Mouse (Mus musculus) adrenal gland, adult 18-20 months (tissue): ENCODE results near the gene Henmt1. TPM values are rescaled to one million over a fixed set of nuclear protein-coding genes. Genes with fewer than 3 reads are reported as not detected.

ENCODE experiments used
- DNase-seq, 2 experiments: peaks; one replicate each; pipeline ENCODE4 v3.0.0; 2021 to 2022; ENCODE audit warnings: low spot score in 2 of 2
- long read RNA-seq, 2 experiments: library from polyadenylated mRNA; stranded (forward); transcript quantifications; one replicate each; pipeline ENCODE4 v2.0.0; 2021
- total RNA-seq, 2 experiments: library from RNA; stranded (reverse); gene quantifications; 1 replicate in 1 of 2; 2 replicates in 1 of 2; pipeline ENCODE4 v1.2.3; 2021

Henmt1 gene
- not detected for total RNA-seq
- long read RNA-seq, experiment 1 = 0 reads
- long read RNA-seq, experiment 2 = 0 reads

DNA sequence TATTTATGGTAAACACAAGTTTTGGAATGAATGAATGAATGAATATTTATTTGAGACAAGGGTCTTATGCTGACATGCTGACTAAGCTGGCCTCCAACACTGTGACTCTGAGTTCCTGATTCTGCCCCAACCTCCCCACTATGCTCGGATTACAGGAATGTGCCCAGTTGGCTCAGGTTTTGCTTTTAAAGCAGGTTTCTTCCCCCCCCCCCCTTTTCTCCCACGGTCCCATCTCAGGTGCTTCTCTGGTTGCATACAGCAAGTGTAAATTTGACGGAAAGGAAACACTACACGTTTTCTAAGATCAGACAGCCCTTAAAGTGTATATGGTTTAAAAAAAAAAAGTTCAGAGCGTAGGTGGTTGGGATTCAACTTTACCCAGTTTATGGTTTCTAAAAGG lies at the start of gene Henmt1:
Gene Henmt1 (plus strand): TSS at position 301 of the 400 bp plus-strand sequence.
- no peak for DNase-seq

DNA sequence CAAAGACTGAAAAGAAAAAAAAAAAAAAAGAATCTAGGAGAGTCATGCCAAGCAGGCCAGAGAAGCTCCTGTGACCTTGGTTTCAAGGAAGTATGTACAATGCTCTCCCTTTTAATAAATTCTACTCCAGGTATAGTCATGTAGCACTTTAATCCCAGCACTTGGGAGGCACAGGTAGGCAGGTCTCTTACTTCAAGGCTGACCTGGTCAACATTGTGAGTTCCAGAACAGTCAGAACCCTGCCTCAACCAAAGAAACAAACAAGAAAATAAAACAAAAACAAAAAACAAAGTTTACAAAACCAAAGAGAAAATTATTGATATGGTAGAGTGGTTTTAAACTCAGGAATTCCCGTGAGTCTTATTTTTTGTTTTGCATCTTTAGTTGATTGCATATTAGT lies 49.8 kb upstream of the Henmt1 start, which contains the start of gene Fndc7:
Gene Fndc7 (minus strand): TSS at position 101 of the 400 bp plus-strand sequence.
- no peak for DNase-seq

DNA sequence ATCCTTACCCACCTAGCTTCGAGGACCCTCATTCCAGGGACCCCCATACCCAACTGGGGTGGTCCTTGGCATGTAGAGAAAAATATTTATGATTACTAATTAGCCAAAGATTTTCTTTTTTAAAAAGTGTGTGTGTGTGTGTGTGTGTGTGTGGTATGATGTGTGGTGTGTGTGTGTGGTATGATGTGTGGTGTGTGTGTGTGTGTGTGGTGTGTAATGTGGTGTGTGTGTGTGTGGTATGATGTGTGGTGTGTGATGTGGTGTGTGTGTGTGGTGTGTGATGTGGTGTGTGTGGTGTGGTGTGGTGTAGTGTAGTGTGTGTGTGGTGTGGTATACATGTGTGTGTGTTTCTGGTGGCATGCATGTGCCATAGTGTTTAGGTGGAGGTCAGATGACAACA lies 47.6 kb upstream of the Henmt1 start:
- DNase-seq = no peak

DNA sequence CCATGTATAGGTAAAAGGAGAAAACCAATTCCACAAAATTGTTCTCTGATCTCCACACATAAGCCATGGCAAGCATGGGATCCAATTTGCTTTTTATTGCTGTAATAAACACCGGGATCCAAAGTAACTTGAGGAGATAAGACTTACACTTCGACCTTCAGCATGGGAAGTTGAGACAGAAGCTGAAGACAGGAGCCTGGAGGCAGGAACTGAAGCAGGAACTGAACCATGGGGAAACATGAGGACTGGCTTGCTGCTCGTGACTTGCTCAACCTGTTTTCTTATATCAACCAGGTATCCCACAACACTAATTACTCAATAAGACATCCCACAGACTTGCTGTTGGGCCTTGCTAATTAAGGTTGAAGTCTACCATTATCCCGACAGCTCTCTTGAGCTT lies 46.8 kb upstream of the Henmt1 start:
- DNase-seq = no peak

DNA sequence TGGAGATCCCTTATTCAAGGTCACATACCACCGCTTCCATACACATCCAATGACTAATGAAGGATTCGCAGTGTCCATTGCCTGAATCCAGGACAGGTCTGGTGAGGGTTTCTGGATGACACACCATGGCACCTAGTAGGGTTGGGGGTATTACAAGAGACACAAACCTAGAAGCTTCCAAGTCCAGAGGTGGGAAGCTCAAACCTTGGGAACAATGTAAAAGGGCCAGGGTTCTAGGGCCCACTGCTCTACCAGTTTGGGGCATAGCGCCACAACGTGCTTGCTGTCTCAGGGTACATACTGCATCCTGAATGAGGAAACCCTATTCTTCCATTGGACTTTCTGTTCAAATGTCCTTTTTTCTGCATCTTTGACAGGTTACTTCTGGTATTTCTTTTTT lies 41.0 kb upstream of the Henmt1 start:
- no peak for DNase-seq

DNA sequence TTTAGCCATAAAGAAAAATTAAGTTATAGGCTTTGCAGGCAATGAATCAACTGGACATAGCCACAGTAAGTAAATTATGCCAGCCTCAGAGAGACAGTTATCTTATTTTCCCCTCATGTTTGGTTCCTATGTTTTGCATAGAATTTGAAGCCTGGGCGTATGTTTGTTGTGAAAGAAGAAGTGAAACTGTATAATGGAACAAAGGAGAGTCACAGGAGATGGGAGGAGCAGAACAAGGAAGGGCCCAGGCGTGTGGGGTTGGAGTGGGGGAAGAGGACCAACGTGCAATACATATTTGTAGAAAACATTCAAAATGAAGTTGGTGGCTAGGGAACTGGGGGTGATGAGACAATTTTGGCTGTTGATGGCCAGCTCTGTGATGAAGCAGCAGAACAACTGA lies 39.5 kb upstream of the Henmt1 start:
- no peak for DNase-seq

DNA sequence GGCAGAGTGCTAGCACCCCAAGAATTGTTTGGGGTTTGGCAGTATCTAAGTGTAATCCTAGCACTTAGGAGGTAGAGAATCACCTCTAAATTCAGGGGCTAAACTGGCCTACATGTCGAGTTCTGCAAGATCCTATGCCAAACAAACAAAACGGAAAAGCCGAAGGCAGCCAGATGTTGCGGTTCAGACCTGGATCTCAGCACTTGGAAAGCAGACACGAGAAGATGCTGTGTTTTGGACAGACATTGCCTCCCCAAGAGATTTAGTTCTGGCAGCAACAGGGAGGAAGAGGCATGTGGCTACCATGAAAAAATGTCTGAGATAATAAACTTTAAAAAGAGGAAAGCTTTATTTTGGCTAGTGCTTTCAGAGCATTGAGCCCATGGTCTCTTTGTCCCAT lies 39.0 kb upstream of the Henmt1 start:
- DNase-seq = no peak

DNA sequence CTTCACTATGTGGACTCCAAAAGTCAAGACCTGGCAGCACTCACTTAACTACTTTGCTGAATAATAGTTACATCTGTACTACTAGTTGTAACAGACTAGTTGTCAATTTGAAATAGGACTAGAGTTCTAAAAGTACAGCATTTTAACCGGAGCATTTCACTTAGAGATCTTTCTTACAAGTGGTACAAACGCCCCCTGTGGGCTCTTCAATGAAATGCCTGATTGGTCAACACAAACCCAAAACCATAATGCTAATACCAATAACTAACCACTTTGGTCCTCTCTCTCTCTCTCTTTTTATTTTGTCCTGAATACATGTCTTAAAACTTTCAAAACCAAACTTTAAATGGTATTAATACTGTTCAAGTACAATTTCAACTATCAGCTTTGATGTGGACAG lies 37.6 kb upstream of the Henmt1 start:
- DNase-seq = no peak

DNA sequence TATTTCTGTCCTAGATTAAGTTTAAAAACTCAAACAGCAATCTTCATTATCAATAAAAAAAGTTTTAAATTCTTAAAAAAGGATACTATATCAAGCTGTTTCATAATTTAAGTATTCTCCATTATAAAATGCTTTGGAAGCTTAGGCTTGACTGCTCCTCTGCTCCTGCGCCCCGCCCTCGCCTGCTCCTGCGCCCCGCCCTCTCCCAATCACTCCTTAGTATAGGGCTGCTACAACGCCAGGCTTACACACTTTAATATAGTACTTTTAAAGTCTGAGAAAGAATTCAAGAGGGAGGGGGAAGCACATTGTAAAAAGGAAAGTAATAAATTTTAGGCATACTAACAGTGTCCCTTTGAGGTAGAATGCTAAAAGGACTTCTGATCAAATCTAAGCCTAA lies 36.7 kb upstream of the Henmt1 start:
- no peak for DNase-seq

DNA sequence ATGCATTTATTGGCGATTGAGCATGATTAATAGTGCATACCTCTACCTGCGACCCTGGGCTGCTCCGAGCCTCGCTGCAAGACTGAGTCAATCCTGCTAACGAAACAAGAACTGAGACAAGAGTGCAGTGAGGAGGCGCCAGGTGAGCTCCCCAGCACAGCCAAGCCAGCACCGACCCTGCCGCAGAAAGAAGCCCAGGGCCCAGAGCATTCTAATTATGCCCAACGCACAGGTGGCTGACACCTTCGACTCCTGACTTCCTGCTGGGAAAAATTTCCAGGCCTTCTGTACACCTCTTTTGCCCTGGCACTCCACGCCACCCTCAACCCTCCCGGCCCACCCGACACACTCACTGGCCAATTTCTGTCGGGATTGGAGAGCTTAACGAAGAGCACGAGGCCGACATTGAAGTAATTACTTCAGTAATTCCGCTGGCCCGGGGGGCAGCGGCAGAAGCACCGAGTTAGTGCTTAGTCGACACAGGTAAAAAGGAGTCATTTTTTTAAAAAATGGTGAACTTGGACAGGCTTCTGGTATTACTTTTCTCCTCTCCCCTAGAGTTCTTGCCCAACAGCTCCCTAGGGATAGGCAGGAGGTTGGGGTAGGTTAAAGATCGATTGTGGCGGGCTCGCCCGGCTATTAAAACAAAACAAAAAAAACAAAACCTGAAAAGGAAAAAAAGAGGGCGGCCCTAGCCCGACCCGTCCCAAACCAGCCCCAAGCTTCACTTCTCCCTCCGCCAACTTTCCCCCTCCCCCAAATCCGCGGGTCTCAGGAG lies 29.2 kb upstream of the Henmt1 start:
- peak; percentile 22 to 24 for DNase-seq

DNA sequence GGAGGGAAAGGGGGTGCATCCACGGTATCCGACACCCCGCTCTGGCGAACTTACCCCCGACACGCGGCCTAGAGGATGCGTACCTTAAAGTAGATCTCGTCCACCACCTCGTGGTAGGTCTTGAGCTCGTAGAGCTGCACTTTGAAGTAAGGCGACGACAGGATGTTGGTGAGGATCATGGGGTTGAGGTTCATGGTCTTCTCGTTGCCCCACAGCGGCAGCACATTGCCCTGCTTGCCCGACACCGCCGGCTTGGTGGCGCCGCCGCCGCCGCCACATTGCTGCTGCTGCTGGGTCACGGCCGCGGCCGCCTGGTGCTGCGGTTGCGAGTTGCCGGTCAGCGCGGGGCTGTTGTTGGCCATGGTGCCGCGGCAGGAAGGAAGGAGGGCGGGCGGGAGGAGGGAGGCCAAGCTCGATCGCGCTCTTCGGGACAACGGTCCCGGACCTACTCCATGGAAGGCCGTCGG lies 28.6 kb upstream of the Henmt1 start:
- peak in 1 of 2 experiments; percentile 57 for DNase-seq

DNA sequence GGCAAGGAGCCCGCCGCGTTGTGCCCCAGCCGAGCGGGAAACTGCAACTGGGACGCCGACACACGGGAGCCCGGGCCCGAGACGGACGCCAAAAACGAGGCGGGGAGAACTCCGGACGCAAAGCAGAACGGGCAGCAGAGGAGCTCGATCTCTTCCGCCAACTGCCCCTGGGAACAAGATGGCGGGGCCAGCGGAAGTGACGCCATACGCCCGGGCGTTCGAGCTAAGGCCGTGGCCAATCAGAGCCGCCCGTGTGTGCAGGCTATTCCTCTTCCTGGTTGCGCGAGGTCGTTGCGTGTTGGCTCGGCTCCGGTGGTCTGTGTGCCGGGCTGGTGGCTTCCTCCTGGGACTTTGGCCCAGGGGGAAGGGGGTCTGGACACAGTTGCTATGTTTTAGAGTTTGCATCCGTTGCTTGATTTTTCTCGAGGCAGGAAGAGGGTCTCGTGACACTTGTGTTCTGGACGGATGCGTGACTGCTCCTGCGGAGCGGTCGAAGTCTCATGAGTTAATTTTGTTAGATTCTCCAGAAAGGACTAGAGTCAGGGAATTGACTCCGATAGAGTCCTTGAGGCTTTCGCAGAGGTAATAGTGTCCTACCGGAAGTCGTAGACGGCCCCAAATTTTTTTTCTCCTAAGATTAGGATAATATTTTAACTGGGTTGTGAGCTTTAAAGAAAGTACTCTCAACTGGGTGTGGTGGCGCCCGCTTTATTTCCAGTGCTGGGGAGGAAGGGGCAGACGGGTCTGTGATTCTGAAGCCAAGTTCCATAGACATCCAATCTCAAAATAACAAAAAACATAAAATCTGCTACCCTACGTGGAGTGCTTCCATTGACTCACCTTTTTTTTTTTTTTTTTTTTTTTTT lies 27.9 kb upstream of the Henmt1 start, which contains the start of gene Prpf38b:
Gene Prpf38b (minus strand): TSS at position 180 of the 866 bp plus-strand sequence.
- peak; percentile 92 to 93 for DNase-seq

DNA sequence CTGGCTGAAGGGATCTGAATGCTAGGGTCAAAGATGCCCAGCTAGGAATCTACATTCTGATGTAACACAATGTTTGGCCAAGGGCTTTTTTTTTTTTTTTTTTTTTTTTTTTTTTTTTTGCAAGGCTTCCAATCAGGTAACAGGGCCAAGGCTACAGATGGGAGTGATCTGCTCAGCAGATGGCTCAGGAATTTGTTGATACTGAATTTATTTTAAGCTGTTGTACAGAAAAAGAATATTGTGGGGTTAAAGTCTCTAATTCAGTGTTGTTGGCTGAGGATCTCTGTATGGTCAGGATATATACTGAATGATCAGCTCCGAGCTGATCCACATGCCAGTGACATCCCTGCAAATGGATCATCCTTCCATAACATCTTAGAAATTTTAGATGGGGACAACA lies 23.7 kb upstream of the Henmt1 start:
- DNase-seq = no peak

DNA sequence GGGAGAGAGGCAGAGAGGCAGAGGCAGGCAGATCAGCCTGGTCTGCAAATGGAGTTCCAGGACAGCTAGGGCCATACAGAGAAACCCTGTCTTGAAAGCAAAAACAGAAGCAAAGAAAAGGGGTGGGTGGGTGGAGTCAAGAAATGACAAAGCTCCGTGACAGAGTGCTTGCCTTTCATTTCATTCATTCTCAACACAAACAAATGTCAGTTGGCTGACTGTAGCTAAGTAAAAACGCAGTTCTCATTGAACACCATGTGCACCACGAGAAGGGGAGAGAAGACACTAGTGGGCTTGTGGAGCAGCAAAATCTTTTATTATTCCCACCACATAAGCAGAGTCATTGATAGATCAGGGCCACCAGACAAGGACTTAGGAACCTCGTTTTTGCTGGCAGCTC lies 22.8 kb upstream of the Henmt1 start:
- no peak for DNase-seq

DNA sequence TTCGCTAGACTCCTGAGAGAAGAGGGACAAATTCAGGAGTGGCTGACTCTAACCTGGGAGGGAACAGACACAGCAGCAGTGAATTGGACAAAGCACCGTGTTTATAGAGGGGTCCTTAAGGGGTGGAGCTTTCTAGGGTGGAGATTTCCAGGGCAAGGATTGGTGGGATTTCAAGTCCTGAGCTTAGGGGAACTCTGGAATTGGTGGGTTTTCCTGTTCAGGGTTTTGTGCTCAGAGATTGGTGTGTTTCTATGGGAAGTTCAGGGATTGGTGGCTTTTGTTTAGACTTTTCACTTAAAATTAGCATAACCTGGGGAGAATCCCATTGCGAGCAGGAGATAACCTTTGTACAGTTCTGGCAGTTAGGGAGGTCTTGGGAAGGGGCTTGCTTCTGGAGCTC lies 21.7 kb upstream of the Henmt1 start:
- DNase-seq = no peak

DNA sequence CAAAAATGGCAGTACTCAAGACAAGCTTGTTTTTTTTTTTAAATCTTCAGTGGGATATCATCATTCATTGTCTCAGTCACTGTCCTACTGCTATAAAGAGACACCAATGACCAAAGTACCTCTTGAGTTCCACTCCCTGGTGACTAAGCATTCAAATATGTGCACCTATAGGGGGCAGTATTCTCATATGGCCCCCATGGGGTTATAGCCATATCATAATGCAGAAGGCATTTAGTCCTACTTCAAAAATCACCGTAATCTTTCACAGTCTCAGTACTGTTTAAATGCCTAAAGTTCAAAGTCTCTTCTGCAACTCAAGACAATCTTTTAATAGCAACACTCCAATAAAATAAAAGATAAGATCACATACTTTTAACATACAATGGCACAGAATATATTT lies 20.8 kb upstream of the Henmt1 start:
- no peak for DNase-seq

DNA sequence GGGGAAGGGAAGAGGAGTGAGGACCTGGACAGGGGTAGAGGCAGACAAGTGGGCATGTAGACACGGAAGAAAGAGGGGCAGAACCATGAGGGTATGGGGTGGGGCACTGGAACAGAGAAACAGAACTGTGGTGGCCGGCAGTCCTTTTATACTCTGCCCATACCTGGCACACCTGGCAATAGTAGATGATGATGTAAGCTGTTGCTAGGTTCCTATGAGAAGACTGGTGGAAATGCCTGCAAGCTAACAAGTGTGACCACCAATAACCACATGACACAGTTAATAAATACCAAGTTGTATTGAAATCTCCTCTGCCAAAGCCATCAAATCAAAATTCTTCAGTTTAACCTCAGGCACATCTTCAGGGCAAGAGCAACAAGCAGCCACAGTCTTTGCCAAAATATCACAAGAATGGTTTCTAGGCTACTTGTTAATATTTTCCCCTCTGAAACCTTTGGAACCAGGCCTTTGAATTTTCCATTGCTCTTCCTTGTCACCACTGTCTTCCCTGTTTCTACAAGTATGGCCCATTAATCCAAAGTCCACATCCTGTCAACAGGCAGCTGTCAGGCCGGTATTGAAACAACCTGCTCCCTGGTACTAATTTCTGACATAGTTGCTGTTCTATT lies 19.1 kb upstream of the Henmt1 start:
- DNase-seq = no peak

DNA sequence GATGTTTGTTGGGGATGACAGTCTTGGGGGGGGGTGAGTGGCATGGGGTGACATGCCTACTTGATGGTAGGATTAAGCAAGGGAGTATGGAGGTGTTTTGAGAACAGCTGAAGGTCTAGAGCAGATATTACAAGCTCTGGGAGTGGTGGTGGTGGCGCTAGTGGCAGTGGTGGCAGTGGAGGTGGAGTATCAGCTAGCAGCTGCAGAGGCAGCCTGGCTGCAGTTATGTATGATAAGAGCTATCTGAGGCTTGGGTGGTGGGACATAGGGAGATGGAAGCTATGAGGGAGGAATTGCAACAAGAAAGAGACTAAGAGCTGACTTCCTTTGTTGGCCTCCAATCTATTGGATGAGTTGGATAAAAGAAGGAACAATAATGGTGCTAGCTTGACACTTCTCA lies 17.9 kb upstream of the Henmt1 start:
- no peak for DNase-seq

DNA sequence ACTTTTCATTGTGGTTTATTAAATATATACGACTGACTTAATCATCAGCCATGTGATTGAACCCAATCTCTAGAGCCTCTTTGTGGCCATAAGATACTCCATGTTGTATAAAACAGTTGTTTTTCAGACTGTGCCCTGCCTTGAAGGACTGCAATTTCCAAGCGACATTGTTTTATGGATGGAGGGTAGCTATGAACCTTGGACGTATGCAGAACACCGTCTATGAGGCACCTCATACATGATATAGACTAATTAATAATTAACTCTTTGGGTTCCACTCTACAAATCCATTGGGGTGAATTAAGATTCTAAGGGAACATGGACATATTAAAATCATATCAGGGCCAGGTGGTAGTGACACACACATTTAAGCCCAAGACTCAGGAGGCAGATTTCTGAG lies 14.0 kb upstream of the Henmt1 start:
- DNase-seq = no peak

DNA sequence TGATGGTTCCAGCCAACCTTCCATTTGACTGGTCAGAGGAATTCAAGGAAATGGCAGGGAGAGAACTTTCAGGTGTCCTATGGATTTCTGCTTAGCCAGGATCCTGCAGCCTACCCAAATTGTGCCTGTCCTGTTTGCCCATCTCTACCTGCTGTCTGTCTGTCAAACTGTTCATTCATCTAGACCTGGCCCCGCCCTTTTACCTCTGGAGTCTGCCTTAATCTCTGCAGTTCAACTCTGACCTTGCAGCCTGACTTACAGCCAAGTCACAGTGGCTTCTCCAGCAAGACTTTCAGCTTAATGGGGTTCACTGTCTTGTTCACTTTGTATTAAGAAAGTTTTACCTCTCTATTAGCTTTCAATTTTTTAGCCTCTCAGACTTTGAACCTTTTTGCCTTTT lies 13.4 kb upstream of the Henmt1 start:
- no peak for DNase-seq

DNA sequence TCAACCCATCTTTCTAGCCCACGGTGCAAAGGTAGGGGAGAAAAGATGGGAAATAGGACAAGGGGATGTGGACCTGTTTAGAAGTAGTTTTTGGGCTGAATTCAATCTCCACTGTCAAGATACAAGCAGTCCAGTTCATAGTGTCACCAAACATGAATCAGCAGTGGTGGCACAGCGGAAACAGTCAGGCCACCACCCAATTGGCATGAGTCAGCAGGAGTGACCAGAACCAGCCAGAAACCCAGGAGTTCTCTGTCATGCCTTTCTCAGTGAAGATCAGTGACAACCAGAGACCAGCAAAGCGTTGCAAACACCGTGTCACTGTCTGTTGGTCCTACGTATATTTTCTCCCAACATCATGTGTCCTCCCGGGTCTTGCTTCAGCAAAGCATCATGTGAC lies 6.1 kb upstream of the Henmt1 start:
- no peak for DNase-seq

DNA sequence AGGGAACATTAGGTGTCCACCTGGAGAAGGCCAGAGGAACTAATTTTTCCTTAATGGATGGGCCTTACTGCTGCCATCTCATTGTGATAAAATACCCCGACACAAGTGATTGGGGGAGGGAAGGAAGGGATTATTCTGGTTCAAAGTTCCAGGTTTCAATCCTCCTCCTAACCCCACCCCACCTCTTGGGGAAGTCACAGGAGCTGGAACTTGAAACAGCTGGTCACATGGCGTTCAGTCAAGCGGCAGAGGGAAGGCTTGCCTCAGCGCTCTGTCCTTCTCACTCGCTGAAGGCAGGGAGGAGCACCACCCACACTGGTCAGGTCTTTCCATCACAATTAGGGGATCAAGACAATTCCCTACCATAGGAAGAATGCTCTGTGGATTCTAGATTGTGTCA lies 982 bp upstream of the Henmt1 start:
- DNase-seq = no peak
